In the genomic region with DNA sequence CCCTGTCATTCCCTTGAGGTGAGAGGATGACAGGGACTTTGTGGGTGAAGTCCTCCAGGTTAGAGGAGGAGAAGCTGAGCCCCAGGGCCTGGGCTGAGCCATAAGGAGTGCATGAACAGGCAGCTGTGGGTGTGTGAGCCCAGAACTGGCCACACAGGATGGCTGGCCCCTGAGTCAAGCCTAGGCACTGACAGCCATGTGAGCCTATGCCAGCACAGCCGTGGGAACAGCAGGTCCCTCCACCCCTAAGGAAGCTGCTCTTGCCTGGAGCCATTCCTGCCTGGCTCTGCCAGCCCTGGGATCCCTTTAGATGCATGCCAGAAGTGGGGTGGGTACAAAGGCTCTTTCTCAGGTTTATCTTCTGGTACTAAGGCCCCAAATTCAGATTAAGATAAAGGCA, we compare ENCODE assay signal across 16 mouse cellular contexts. TPM values are rescaled to one million over a fixed set of nuclear protein-coding genes. Genes with fewer than 3 reads are reported as not detected.
DNase-seq lines count a peak whose midpoint lies in the region; ATAC-seq and TF ChIP-seq lines count a peak whose summit lies in the region.
"Had no signal": no experiment of that assay in that cellular context is flagged by ENCODE, and none has a peak within 500 bp of the region (broad histone marks: within the 10 kb centered on the region; RNA-seq: fewer than 3 reads in every experiment).

No protein-coding gene starts in this region.

- no peaks in the 10 kb centered on the region for H3K79me2 ChIP-seq in heart, adult 2 months (replicated peaks; ENCODE audit: control insufficient read depth, insufficient read depth, low read length)

- CTCF ChIA-PET in Patski (lab: Charles Lee): interaction anchor here (1.2 to 4.9 kb wide), 9 partner anchors 9 to 102 kb away, joined by 3 to 26 read pairs (median 4); no protein-coding TSS in a partner anchor

- no peaks in the 10 kb centered on the region for H3K27me3 ChIP-seq in heart, adult 2 months (ENCODE audit: control insufficient read depth, insufficient read depth, low read length)
- no peaks in the 10 kb centered on the region for H3K27me3 ChIP-seq in Patski
- no peaks in the 10 kb centered on the region for H3K27me3 ChIP-seq in stomach, embryonic 16.5 days (ENCODE audit: control insufficient read depth, insufficient read depth, low read length)
- H3K27me3 ChIP-seq: heart, embryonic 13.5 days; midbrain, embryonic 12.5 days had no signal

- ATAC-seq in Patski: peak; percentile 58
- peak; percentile 25; the same call in 1 of the 2 replicates for ATAC-seq in stomach, embryonic 16.5 days (ENCODE audit: insufficient read depth, low FRiP score)
- ATAC-seq: intestine, postnatal 0 days; liver, postnatal 0 days had no signal

- no peak for TF ChIP-seq POLR2A in heart, adult 2 months (IDR thresholded peaks at IDR 0.05; ENCODE audit: insufficient read depth, low read depth, low read length)

- H3K4me1 ChIP-seq in heart, adult 2 months (ENCODE audit: control insufficient read depth, insufficient read depth, low read length): peaks cover 2% of the 10 kb centered on the region; the same call in 1 of the 2 replicates
- peaks cover 20% of the 10 kb centered on the region; the same call in 1 of the 2 replicates for H3K4me1 ChIP-seq in stomach, embryonic 16.5 days (ENCODE audit: control insufficient read depth, insufficient read depth, low read length)
- H3K4me1 ChIP-seq: midbrain, embryonic 12.5 days had no signal

- H3K9ac ChIP-seq in heart, adult 2 months (ENCODE audit: low read depth, low read length): no peak overlapping the region
- no peak overlapping the region for H3K9ac ChIP-seq in stomach, embryonic 16.5 days (ENCODE audit: low read length)
- H3K9ac ChIP-seq: heart, embryonic 13.5 days; liver, postnatal 0 days; midbrain, embryonic 12.5 days had no signal

- no peak overlapping the region for H3K4me2 ChIP-seq in stomach, embryonic 16.5 days (ENCODE audit: low read depth, low read length)
- H3K4me2 ChIP-seq: heart, embryonic 13.5 days; midbrain, embryonic 12.5 days had no signal

- no peak for TF ChIP-seq EP300 in heart, adult 2 months (IDR thresholded peaks at IDR 0.05; ENCODE audit: insufficient read depth, low read depth, low read length)

- in situ Hi-C loops in Patski (cut with MboI; ENCODE audit: low pct_unique_long_range_greater_than_20kb): no loop called here

- intact Hi-C loops in heart, adult 2 months (cut with DNase I): no loop called here
- intact Hi-C loops in left cerebral cortex, postnatal 4 days (cut with DNase I): no loop called here
- intact Hi-C loops in left cerebral cortex, postnatal 36 days (cut with DNase I): no loop called here

- WGBS in heart, adult 2 months: 58% methylated on average over 1 of the region's 1 CpGs
- 31% methylated on average over 1 of the region's 1 CpGs for WGBS in stomach, embryonic 16.5 days

- POLR2A ChIA-PET in Patski (lab: Charles Lee): interaction anchor here (1.3 to 25.8 kb wide), 6 partner anchors 10 to 41 kb away, joined by 3 to 312 read pairs (median 8); no protein-coding TSS in a partner anchor

- no peak overlapping the region for H3K27ac ChIP-seq in heart, adult 2 months
- H3K27ac ChIP-seq in stomach, embryonic 16.5 days (ENCODE audit: low read length): no peak overlapping the region; the same call in 1 of the 2 replicates
- H3K27ac ChIP-seq: heart, embryonic 13.5 days; left cerebral cortex, adult 2 months; midbrain, embryonic 12.5 days had no signal

- H3K36me3 ChIP-seq in heart, adult 2 months (ENCODE audit: control insufficient read depth, insufficient read depth, low read length): peaks cover 4% of the 10 kb centered on the region
- H3K36me3 ChIP-seq in stomach, embryonic 16.5 days (ENCODE audit: control insufficient read depth, insufficient read depth, low read length): no peaks in the 10 kb centered on the region; the same call in 1 of the 2 replicates

- H3K4me3 ChIP-seq in heart, adult 2 months: no peak overlapping the region
- no peak overlapping the region for H3K4me3 ChIP-seq in stomach, embryonic 16.5 days (replicated peaks; ENCODE audit: low read length)
- H3K4me3 ChIP-seq: heart, embryonic 13.5 days; left cerebral cortex, adult 2 months; midbrain, embryonic 12.5 days had no signal

- no peaks in the 10 kb centered on the region for H3K9me3 ChIP-seq in stomach, embryonic 16.5 days (replicated peaks; ENCODE audit: control insufficient read depth, low read length)
- H3K9me3 ChIP-seq: heart, embryonic 13.5 days; midbrain, embryonic 12.5 days had no signal

- TF ChIP-seq CTCF in heart, adult 2 months (IDR thresholded peaks at IDR 0.05): no peak
- TF ChIP-seq CTCF in Patski (IDR thresholded peaks at IDR 0.05): no peak

- peak; percentile 92 for DNase-seq in heart, adult 11 months
- DNase-seq in heart, adult 2 months: no peak
- DNase-seq in left cerebral cortex, postnatal 4 days: peak; percentile 55
- DNase-seq in left cerebral cortex, postnatal 36 days (ENCODE audit: low spot score in 2 of 2): no peak
- DNase-seq in Patski (ENCODE audit: low read depth, low spot score): no peak
- DNase-seq in natural killer cell, adult 2 months (ENCODE audit: low spot score in 2 of 2): no peak
- DNase-seq: cerebellum, adult 8-10 months; gastrocnemius, postnatal 25 days; liver, postnatal 0 days; right cerebral cortex, postnatal 25 days; thymus, adult 18-20 months had no signal

RNA-seq across cellular contexts. Expression of gene Amotl2, which starts 20.9 kb away (rescaled TPM):
- 10 to 100 TPM; 56.5 to 66.3 TPM for total RNA-seq in heart, adult 2 months (2021)
- polyA plus RNA-seq in heart, adult 2 months (2012; rRNA removed): 25.9 and 28.3 TPM in 2 replicates
- 10 to 100 TPM; 42.3 to 45.5 TPM for total RNA-seq in left cerebral cortex, postnatal 4 days (2021)
- 10 to 100 TPM; 18.5 to 24.3 TPM for total RNA-seq in left cerebral cortex, postnatal 36 days (2021)
- polyA plus RNA-seq in Patski (2021): 306 TPM
- 21.1 and 26.3 TPM in 2 replicates for polyA plus RNA-seq in stomach, embryonic 16.5 days (2015; fragmentation: Nextera tagmentation; extraction: Ambion mirVana)

Comparison
In these comparisons a context has a peak if more than half of its experiments do, and no peak if none do; other contexts are left out.
1. DNase-seq: peak in heart, adult 11 months (single experiment) and left cerebral cortex, postnatal 4 days (single experiment); none in heart, adult 2 months (0 of 2), left cerebral cortex, postnatal 36 days (0 of 2), Patski (single experiment) and natural killer cell, adult 2 months (0 of 2).